Mouse (Mus musculus) spleen, adult 2 months (tissue): Measurements from ENCODE around the gene Kdm6b. TPM values are rescaled to one million over a fixed set of nuclear protein-coding genes. Genes with fewer than 3 reads are reported as not detected.

ENCODE experiments used
- DNase-seq, 2 experiments: peaks; one replicate each; pipeline versions ENCODE4 v3.0.0 to v3.0.0-alpha.2; 2012 to 2021; ENCODE audit warnings: low spot score in 2 of 2, low read depth in 1 of 2
- H3K27ac ChIP-seq: fragments of 200-500 bp; 2 replicates; pipeline ENCODE4 v1.5.1; 2012; ENCODE audit warnings: low read length, inconsistent platforms; ENCODE audit not compliant: insufficient read depth
- H3K27me3 ChIP-seq: fragments of 200-500 bp; 2 replicates; pipeline ENCODE4 v1.6.1; 2012; ENCODE audit warnings: mild to moderate bottlenecking, moderate library complexity, low read length, inconsistent platforms; ENCODE audit not compliant: control insufficient read depth, insufficient read depth
- H3K36me3 ChIP-seq: fragments of 200-500 bp; 2 replicates; pipeline ENCODE4 v1.6.1; 2012; ENCODE audit warnings: mild to moderate bottlenecking, low read length, inconsistent platforms; ENCODE audit not compliant: control insufficient read depth, insufficient read depth
- H3K4me1 ChIP-seq: fragments of 200-500 bp; 2 replicates; pipeline ENCODE4 v1.6.1; 2011; ENCODE audit warnings: inconsistent platforms; ENCODE audit not compliant: control insufficient read depth, insufficient read depth, insufficient read length
- H3K4me3 ChIP-seq: fragments of 200-500 bp; 2 replicates; pipeline ENCODE4 v1.5.1; 2011; ENCODE audit warnings: mild to moderate bottlenecking, inconsistent platforms; ENCODE audit not compliant: insufficient read depth, insufficient read length; ENCODE audit errors: extremely low read depth
- CTCF ChIP-seq: fragments of 200-500 bp; IDR thresholded peaks from 2 replicates; pipeline ENCODE4 v1.5.1; 2011; ENCODE audit warnings: mild to moderate bottlenecking, inconsistent platforms; ENCODE audit not compliant: insufficient read depth, insufficient read length, insufficient replicate concordance; ENCODE audit errors: extremely low read depth
- POLR2A ChIP-seq: fragments of 200-500 bp; IDR thresholded peaks from 2 replicates; pipeline ENCODE4 v1.6.1; 2011; ENCODE audit warnings: low read depth, low read length, inconsistent platforms
- WGBS: fragments of 180-500 bp; shearing (Covaris S2); methylation state at CpG from one replicate; pipeline ENCODE4 v1.1.7; 2018; 5-methylcytosine and 5-hydroxymethylcytosine counted together
- polyA plus RNA-seq: library from polyadenylated mRNA; depleted of rRNA; stranded (reverse); fragments of >200 nt; gene quantifications from 2 replicates; pipeline ENCODE4 v1.2.3, GENCODE M21; 2012

Kdm6b gene
- polyA plus RNA-seq, 1 experiment, result 15.8 TPM

DNA sequence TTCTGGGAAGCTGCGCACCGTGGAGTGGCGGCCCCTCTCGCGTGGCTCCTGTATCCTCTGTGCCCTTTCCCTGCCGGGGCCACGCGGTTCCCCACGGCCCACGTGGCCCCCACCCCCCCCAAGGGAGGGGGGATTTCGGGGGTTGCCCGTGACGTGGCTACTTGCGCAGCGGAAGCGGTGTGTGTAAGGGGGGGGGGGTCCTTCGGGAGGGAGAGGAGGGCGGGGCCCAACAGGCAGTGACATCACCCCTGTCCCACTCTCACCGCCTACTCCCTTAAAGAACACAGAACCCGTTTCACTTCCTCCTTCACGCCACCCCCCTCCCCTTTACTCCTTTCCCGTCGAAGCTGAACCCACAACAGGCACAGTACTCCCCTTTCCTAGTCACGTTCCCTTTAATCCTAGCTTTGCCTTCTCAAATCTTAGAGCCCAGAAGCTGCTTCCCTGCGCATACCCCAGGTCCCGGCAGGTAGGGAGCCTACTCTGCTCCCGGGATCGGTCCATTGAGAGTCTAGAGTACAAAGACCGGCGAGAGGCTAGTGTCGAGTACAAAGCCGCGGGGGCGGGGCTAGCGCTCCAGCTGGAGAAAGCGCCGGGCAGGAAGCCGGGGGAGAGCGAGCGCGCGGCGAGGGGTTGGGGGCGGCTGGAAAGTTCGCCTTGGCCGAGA is 4.0 kb downstream of the Kdm6b start:
- peaks cover 27% of the 10 kb centered on the region for H3K36me3 ChIP-seq
- TF ChIP-seq CTCF (no peak), POLR2A (peak; percentile 46; the same call in 1 of the 2 replicates)
- DNase-seq, result peak; percentile 83 to 92
- peaks cover 5% of the 10 kb centered on the region; the same call in 1 of the 2 replicates for H3K4me1 ChIP-seq
- WGBS, result under 1% methylated on average over 46 of the region's 46 CpGs
- no peaks in the 10 kb centered on the region for H3K27me3 ChIP-seq
- peak overlapping the region; percentile 91 for H3K4me3 ChIP-seq
- H3K27ac ChIP-seq, result peak overlapping the region; percentile 100

DNA sequence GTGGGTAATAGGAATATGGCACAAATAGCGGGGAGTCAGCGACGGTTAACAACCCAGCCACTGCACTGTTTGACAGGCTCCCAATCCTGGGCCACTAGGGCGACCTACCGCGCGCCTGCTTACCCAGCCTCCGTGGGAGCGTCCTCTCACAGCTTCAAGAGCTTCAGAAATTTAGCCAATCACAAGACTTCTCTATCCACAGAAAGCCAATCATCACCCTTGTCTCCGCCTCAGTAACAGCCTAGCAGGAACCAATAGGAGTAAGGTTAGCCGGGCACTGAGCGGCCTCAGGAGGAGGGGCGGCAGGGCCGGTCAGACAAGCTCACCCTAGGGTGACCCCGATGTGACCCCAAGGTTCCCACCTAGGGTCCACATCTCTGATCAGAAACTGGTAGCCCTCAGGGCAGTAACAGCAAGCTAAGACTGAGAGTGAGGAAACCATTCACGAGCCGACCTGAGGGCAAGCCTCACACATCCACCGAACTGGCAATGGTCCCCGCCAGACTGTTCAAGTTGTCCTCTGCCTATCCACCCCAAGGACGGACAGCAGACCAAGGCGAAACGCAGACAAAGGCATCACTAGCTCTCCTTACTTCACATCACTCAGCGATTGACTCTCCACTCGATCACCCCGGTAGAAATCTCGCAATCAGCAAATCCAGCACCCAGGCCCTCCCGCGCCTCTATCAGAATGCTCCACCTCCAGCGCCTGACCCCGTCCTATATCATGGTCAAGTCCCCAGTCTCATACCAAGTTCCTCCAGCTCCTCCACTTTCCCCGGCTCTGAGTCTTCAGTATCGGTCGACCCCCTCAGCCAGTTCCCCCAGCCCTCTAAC is 4.7 kb downstream of the Kdm6b start:
- DNase-seq, result peak; percentile 71 to 89

DNA sequence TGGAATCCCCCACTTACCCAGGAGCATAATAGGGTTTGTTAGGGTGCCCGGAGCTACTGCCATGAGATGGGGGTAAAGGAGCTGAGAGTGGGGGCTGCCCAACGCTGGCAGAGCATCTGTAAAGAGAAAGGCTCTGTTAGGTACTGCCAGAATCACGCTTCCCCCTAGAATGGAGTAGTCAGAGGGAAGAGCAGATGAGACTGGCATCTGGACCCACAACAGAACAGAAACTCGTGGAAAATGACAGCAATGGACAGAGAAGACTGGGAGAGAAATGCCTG is 5.8 kb downstream of the Kdm6b start:
- no peak overlapping the region for H3K27ac ChIP-seq
- WGBS, result 91% methylated on average over 4 of the region's 4 CpGs
- H3K4me1 ChIP-seq, result peaks cover 5% of the 10 kb centered on the region; the same call in 1 of the 2 replicates
- no peaks in the 10 kb centered on the region for H3K27me3 ChIP-seq
- no peak for DNase-seq
- H3K36me3 ChIP-seq, result peaks cover 33% of the 10 kb centered on the region
- no peak for TF ChIP-seq POLR2A
- TF ChIP-seq CTCF, result no peak
- H3K4me3 ChIP-seq, result no peak overlapping the region

More for the DNA sequence above, 4.7 kb downstream of the Kdm6b start:
- under 1% methylated on average over 33 of the region's 33 CpGs for WGBS
- H3K27ac ChIP-seq, result peak overlapping the region; percentile 84
- H3K4me1 ChIP-seq, result peaks cover 5% of the 10 kb centered on the region; the same call in 1 of the 2 replicates
- TF ChIP-seq CTCF, result no peak
- no peak; the same call in none of the 2 replicates for TF ChIP-seq POLR2A
- peaks cover 33% of the 10 kb centered on the region for H3K36me3 ChIP-seq
- no peaks in the 10 kb centered on the region for H3K27me3 ChIP-seq
- peak overlapping the region; percentile 67 for H3K4me3 ChIP-seq

DNA sequence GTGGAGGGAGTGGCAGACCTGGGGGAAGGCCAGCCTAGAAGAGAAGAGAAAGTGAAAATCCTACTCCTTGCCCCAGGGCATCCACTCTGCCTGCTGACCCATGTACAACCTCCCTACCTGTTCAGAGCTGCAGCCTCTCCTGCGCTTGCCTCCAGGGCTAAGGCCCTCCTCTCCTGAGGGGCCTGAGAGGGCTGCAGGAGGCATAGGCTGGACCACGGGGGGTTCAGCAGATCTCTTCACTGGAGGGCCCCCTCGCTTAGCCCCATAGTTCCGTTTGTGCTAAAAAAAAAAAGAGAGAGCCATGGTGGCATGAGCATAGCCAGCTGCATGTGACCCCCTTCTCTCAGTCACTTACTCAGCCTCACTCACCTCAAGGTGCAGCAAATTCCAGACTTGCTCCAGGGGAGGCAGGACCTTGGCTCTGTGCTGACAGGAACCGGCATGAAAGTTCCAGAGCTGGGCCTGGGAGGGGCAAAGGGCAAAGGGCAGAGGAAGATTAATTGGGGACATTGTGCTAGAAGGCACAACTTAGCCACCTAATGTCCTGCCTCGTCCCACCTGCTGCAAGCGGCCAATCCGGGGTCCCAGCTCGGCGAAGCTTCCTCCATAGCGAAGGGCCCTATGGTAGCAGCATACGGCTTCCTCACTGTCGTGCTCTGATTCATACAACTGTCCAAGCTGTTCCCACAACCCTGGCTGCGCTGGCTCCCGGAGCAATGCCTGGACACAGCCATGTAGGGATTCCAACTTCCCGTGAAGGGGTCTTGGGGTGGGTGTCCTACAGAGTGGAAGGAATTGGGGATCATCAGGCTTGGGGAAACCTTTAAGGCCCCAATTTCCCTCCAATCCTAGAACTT is 6.4 kb downstream of the Kdm6b start:
- Histone ChIP-seq H3K27me3 (no peaks in the 10 kb centered on the region), H3K27ac (no peak overlapping the region), H3K36me3 (peaks cover 33% of the 10 kb centered on the region), H3K4me1 (peaks cover 5% of the 10 kb centered on the region; the same call in 1 of the 2 replicates), H3K4me3 (no peak overlapping the region)
- 93% methylated on average over 16 of the region's 16 CpGs for WGBS
- TF ChIP-seq CTCF (no peak), POLR2A (no peak)
- DNase-seq, result no peak

DNA sequence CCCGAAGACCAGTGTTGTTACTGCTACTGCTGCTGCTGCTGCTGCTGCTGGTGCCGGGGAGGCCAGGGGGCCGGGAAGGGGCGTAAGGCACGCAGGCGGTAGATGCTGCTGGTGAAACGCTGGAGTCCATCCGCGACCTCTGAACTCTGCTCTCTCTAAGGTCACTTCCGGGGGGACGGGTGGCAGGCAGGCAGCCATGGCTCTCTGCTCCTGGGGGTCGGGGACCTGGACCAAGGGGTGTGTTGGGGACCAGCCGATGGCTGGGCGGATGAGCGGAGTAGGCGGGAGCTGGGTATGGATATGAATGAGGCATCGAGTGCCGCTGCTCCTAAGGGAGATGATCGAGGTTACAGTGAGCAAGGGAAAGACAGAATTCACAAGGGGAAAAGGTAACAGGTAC is 7.2 kb downstream of the Kdm6b start:
- no peak for TF ChIP-seq POLR2A
- TF ChIP-seq CTCF, result no peak
- no peak for DNase-seq
- H3K4me3 ChIP-seq, result no peak overlapping the region
- H3K27me3 ChIP-seq, result no peaks in the 10 kb centered on the region
- peaks cover 33% of the 10 kb centered on the region for H3K36me3 ChIP-seq
- H3K4me1 ChIP-seq, result peaks cover 8% of the 10 kb centered on the region; the same call in 1 of the 2 replicates
- WGBS, result 97% methylated on average over 19 of the region's 19 CpGs
- no peak overlapping the region for H3K27ac ChIP-seq

DNA sequence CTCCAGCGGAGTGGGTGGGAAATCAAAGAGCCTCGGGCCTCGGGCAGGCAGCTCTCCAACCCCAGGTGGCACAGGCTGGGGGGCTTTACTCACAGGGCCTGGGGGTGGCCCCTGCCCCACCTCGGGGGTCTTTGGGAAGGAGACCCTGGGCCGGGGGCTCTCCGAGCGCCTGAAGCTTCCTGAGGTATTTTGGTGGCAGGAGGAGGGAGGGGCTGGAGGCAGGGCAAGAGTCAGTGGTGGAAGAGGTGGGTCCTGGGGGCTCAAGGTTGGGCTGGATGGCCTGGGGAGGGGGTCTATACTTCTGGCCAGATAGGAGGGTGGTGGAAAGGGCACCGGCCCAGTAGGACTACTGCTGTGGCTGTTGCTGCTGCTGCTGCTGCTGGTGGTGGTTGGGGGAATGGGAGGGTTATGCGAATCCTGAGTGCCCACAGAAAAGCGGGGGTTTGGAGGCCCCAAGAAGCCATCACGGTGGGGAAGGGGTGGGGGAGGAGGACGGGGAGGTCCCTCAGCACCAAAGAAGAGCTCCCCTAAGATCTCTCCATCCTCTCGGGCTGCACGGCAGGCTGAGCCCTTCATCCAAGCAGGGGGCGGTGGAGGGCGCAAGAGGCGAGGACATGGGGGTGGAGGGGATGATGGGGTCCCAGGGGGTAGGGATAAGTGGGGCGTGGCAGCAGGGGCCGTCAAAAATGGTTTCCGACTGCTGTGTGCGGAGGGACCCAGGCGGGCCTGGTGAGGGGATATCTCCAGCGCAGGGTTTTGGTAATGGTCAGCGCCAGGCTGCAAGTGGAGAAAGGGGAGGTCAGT is 7.9 kb downstream of the Kdm6b start:
- WGBS, result 93% methylated on average over 24 of the region's 24 CpGs
- Histone ChIP-seq H3K4me1 (peaks cover 8% of the 10 kb centered on the region; the same call in 1 of the 2 replicates), H3K27me3 (no peaks in the 10 kb centered on the region), H3K36me3 (peaks cover 33% of the 10 kb centered on the region), H3K4me3 (no peak overlapping the region), H3K27ac (no peak overlapping the region)
- TF ChIP-seq CTCF (no peak), POLR2A (no peak)
- no peak for DNase-seq
